Mouse (Mus musculus) spleen, adult 10 weeks (tissue): ENCODE data around the gene Gmeb2. TPM values are rescaled to one million over a fixed set of nuclear protein-coding genes. Genes with fewer than 3 reads are reported as not detected.

Experiments
- polyA plus RNA-seq: library from polyadenylated mRNA; stranded (reverse); fragments of 350-450 nt; fragmentation: Illumina TruSeq; extraction: RNeasy Lipid Tissue Mini Kit (QIAGEN cat#74804); gene quantifications from one replicate; pipeline ENCODE4 v1.2.3, GENCODE M21; 2015; ENCODE audit warnings: low replicate concordance; ENCODE audit not compliant: insufficient read depth

Gene Gmeb2
- 38.0 TPM for polyA plus RNA-seq

DNA sequence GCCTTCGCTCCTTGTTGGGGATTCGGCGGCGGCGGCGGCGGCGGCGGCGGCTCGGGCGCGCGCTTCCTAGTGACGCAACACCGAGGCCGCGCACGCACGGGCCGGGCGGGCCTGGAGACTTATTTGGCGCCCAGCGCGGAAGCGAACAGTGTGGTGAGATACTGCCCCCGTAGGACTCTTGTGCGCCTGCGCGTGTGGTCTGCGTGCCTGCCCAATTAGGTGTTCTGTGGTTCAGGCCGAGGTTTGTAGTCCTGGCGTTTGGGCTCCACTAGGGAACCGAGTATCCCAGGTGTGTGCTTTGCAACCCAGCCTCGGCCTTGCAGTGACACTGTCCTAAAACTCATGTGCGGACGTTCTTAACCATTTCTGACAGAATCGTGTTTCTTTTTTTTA lies at the start of gene Gmeb2:
Gene Gmeb2, minus strand, starts transcription at position 78 of the 393 bp plus-strand sequence.

DNA sequence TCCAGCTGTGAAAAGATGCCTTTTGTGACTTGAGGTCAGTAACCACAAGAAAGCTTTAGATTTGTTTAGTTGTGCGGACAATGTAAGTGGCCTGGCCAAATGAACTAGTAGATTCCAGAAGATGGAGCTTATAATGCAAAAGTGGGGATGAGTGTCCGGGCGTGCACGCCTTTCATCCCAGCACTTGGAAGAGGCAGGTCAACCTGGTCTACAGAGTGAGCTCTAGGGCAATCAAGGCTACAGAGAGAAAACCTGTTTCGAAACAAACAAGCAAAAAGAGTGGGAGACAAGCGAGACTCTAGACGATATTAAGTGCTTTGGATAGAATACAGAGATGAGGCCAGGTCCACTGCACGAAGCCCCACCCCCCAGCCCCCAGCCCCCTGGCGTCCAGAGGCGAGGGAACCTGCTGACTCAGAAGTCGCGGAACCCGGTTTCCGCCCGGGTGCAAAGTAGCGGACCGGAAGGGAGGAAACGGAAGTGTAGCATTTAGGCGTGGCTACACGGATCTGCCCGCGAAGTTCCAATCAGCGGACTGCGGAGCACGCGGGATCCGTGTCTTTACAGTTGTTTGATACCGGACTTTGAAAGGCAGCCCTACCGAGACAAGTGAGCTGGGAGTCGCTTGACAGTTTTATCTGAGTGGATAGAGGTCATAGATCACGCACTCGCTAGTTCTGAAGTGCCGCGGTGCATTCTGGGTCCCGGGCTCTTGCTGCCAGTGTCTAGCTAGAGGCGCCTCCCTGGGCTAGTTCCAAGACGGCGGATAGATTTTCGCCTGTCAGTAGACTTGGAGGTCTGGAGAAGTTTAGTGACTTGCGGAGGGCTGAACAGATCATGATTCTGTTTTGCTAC lies 31.6 kb upstream of the Gmeb2 start, which contains the start of gene Rtel1:
Gene Rtel1, plus strand, starts transcription at position 492 of the 855 bp plus-strand sequence.

DNA sequence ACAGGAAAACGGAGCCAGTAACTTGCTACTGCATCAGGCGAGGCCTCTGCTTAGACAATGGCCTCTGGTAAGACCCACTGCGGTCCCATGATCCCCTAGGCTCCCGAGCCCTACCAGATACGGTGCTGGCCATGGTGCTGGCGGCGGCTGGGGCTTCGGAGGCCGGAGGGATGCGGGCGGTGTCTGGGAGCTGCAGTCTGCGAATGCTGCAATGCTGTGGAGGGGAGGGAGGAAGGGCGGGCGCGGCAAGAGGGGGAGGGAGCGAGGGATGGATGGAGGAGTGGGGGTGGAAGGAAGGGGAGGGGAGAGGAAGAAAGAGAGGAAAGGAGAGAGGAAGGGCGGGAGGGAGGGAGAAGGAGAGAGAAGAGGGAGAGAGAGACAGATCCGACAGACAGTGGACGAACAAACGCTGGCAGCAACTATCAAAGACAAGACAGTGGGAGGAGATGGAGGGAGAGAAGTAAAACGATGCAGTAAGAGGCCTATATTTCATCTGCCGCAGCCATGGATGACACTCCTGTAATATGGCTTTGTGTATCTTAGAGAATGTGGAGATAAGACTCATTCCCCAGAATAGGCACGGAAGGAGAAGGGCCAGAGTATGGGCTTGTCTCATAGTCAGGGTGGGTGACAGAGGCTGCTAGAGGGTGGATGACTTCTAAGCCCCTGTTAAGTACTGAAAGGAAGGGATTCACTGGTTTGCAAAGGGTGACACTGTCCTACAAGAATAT lies 26.4 kb upstream of the Gmeb2 start, which contains the start of gene Stmn3:
Gene Stmn3, minus strand, starts transcription at position 421 of the 731 bp plus-strand sequence.

DNA sequence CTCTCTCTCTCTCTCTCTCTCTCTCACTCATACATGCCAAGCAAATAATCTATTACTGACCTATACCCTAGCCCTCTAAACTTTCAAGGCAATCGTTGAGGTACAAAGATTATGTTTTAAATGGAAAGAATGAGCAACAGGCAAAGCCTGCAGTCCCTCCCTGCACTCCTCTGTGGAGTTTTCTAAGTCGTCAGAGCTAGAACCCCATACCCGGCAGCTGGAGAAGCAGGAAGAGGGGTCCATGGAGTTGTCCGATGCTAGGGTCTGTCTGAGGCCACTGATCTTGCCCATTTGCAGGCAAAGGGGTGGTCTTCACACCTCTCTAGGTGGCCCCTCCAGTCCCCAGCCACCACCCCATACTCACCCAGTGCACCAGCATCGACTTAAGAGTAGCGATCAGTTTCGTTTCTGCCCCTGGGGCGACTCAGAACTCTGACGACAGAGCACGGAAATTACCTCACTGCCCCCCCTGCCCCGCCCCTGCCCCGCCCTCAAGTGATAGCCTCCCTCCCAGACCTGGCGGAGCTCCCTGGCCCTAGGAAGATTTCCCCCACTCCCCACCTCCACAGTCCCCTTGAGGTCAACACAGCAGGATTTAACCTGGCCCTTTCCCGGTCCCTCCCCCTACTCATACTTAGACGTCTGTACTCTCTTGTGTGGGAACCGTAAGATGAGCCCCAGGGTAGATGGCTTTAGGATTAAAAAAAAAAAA lies 46.1 kb downstream of the Gmeb2 start, which contains the start of gene Helz2:
Gene Helz2, minus strand, starts transcription at position 426 of the 712 bp plus-strand sequence.

DNA sequence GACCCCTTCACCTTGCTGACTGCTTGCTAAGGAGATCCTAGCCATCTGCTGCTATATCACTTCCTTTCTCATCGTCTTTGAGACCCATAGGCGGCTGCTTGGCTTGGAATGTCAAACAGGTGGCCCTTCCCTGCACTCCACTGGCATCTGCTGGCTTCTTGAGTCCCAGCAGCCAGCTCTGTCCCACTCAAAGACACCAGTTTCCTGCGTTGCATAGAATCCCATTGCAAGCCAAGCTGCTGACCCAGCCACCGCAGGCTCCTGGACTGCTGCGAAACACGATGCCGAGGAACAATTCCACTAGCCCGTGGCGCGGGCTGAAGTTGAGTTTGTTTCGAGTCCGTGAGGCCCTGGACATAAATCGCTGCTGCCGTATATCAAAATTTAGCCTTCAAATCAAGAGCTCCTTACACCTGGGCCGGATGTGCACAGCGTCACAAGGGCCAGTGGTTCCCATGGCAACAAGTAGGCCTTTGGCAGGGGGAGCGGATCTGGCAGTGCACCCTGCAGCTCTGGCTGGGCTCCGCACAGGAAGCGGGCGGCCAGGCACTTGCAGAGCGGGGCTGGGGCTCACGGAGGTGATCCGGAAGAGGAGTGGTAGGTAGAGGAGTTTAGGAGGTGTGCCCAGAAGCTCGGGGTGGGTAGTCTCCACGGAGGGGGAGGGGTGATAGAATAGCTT lies 68.2 kb downstream of the Gmeb2 start, which contains the start of gene Fndc11:
Gene Fndc11, plus strand, starts transcription at position 476 of the 679 bp plus-strand sequence.

DNA sequence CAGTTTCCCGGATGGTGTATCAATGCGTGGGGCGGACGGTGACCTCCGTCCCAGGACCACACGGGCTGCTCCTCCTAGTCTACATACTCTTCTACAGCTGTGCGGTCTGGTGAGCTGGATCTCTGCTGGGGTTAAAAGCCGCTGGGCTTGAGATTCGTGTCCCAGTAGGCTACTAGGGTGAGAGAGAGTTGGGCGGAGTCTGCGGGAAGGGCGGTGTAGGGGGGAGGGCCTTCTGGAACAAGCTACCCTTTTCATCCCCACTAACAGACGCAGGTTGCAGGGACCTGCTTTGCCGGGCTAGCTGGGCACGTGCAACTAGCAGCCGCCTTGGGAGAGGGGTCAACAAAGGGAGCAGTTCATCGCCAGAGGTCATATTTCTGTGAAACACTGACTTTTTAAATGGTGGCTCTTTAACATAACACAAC lies 74.8 kb downstream of the Gmeb2 start, which contains the start of gene Srms:
Gene Srms, minus strand, starts transcription at position 165 of the 425 bp plus-strand sequence.

DNA sequence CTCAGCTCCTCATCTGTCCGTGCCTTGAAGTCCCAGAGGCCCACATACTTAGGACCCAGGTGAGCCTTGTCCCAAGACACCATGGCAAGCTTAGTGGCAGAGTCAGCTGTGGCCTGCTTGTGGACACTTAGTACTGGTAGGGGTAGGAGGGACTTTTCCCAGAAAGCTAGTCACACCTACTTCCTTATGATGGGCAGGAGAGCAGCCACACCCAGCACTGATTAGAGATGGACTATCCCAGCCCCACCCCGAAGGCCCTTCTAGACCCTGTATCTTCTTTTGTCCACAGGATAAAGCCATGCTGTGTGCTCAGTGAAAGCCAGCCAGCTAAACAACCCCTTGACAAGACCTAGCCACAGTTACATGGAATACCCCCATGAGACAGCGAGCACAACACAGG lies 85.4 kb downstream of the Gmeb2 start, which contains the start of gene Ptk6:
Gene Ptk6, minus strand, starts transcription at position 368 of the 400 bp plus-strand sequence.

Other genes starting within 250 kb of the Gmeb2 start
- gene Chrna4, start 244.5 kb downstream of the Gmeb2 start, polyA plus RNA-seq = not detected
- not detected for gene Kcnq2, start 152.7 kb downstream of the Gmeb2 start, polyA plus RNA-seq
- not detected for gene Eef1a2, start 131.0 kb downstream of the Gmeb2 start, polyA plus RNA-seq
- gene Ppdpf, start 100.8 kb downstream of the Gmeb2 start, polyA plus RNA-seq = 97.7 TPM
- gene Ptk6, start 85.2 kb downstream of the Gmeb2 start, polyA plus RNA-seq = 0.48 TPM
- 0.75 TPM for gene Srms, start 74.8 kb downstream of the Gmeb2 start, polyA plus RNA-seq
- gene Fndc11, start 68.0 kb downstream of the Gmeb2 start, polyA plus RNA-seq = not detected
- 71.7 TPM for gene Helz2, start 46.0 kb downstream of the Gmeb2 start, polyA plus RNA-seq
- gene Stmn3, start 26.5 kb upstream of the Gmeb2 start, polyA plus RNA-seq = not detected
- gene Rtel1, start 31.7 kb upstream of the Gmeb2 start, polyA plus RNA-seq = 63.2 TPM
- gene Zgpat, start 76.9 kb upstream of the Gmeb2 start, polyA plus RNA-seq = 30.7 TPM
- gene Arfrp1, start 77.4 kb upstream of the Gmeb2 start, polyA plus RNA-seq = 122 TPM
- 43.1 TPM for gene Lime1, start 92.0 kb upstream of the Gmeb2 start, polyA plus RNA-seq
- 23.9 TPM for gene Zbtb46, start 171.4 kb upstream of the Gmeb2 start, polyA plus RNA-seq
- gene Abhd16b, start 205.2 kb upstream of the Gmeb2 start, polyA plus RNA-seq = 0.26 TPM
- gene Tpd52l2, start 209.1 kb upstream of the Gmeb2 start, polyA plus RNA-seq = 59.1 TPM
- gene Dnajc5, start 232.4 kb upstream of the Gmeb2 start, polyA plus RNA-seq = 92.0 TPM